Mouse (Mus musculus): Measurements from ENCODE around the gene Zfyve9.

The Zfyve9 gene

GRCm38 (mm10) chr4:108618586-108618985 lies 162.0 kb downstream of the Zfyve9 start:
- DNase-seq (ENCODE audit: low spot score in 2 of 2), result no peak

DNA sequence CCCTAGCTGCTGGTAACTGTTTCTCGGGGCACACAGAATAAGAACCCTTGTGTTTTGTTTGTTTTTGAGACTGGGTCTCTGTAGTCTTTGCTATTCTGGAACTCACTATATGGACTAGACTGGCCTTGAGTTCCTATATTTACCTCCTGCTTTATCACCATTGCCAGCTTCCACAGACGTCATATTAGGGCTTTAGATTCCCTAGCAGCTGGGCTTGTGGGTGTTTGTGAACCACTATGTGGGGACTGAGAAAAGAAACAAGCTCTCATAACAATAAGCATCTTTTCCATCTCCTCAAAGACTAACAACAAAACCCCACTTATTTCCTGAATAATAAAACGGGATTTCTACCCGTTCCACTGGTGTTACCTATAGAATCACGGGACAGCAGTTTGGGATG lies 169.7 kb downstream of the Zfyve9 start:
- DNase-seq (ENCODE audit: low spot score in 2 of 2), result no peak

DNA sequence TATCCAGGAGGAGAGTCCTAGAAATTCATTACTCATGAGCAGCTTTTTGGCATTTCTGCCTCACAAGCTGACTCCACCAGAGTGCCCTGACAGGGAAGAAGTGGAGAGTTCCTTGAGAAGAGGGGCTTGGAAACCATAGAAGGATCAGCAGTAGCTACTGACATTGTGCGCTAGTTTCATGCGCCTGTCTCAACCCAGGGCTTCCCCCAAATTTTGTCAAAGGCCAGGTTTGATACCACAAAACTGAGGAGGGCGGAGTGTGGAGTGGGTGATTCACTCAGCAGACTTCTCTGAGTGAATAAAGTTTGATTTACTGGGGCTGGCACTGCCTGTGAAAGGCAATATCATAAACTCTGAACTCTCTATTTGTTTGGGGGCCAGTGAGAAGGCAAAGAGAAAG lies 171.9 kb downstream of the Zfyve9 start:
- no peak for DNase-seq (ENCODE audit: low spot score in 2 of 2)

GRCm38 (mm10) chr4:108601870-108602269 lies 178.7 kb downstream of the Zfyve9 start:
- no peak for DNase-seq (ENCODE audit: low spot score in 2 of 2)

GRCm38 (mm10) chr4:108598306-108598705 lies 182.3 kb downstream of the Zfyve9 start:
- DNase-seq (ENCODE audit: low spot score in 2 of 2), result no peak

- no peak for DNase-seq (ENCODE audit: low spot score in 2 of 2)
Measured at GRCm38 (mm10) chr4:108595785-108596184, 184.8 kb downstream of the Zfyve9 start.

GRCm38 (mm10) chr4:108593376-108593775 lies 187.2 kb downstream of the Zfyve9 start:
- no peak for DNase-seq (ENCODE audit: low spot score in 2 of 2)

Data from frontal cortex, postnatal 14 days (tissue).